Mouse (Mus musculus): ENCODE data around the gene Lgals1. TPM values are rescaled to one million over a fixed set of nuclear protein-coding genes. Genes with fewer than 3 reads are reported as not detected.
"Not testable (repeated sequence)": the region's sequence is repeated elsewhere in the genome, so short reads cannot be mapped to it uniquely, and the experiment has no call there.

Lgals1 gene
- 2,628 and 2,877 TPM in 2 replicates for polyA plus RNA-seq (2014; fragmentation: Nextera tagmentation; extraction: Ambion mirVana)

DNA sequence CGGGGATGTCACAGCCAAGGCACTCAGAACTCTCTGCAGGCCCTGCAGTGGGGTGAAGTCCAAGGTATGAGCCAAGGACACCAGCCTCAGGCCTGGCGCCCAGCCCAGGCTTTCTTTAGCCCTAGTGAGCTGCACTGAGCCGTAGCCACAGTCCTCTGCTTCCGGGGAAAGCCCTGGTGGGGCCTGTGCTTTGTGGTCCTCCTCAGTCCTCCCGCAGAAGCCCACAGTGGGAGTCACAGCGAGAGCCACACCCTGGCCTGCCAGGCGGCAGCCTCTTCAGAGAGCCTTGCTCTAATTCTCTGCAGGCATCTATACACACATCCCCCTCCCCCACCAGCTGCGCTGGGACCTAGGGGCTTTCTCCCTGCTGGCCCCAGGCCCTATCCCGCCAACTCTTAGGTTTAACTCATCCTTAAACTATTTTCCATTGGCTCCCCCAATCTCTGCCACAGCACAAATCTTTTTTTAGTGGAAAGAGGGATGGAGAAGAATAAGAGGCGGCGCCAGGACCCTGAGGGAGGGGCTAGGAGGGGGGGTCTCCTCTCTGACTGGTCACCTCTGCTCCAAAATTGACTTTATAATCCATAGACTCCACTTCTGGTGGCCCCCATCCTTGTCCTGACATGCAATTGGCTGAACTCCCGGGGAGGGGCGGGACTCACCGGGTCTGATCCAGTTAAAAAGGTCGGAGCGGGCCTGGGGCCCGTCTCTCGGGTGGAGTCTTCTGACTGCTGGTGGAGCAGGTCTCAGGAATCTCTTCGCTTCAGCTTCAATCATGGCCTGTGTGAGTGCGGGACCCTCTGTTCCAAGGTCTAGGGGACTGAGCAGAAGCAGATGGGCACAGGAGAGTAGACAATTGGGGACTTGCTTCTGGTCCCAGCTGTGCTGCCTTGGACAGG is at the start of gene Lgals1:
TSS of gene Lgals1 (plus strand) at position 705 of the 899 bp plus-strand sequence.
- H3K27ac ChIP-seq (replicated peaks; ENCODE audit: low read depth, low read length) = peak within 1 kb of the TSS; percentile 91
- WGBS = 2% methylated on average over 18 of the region's 20 CpGs
- no peaks in the 10 kb centered on the region for H3K27me3 ChIP-seq (replicated peaks; ENCODE audit: control insufficient read depth, insufficient read depth, low read length)
- ATAC-seq (ENCODE audit: low read depth) (peak; percentile 84), DNase-seq (ENCODE audit: low spot score) (peak; percentile 98)
- H3K4me2 ChIP-seq (ENCODE audit: low read depth, low read length) = peak within 1 kb of the TSS; percentile 94
- H3K36me3 ChIP-seq (ENCODE audit: control insufficient read depth, insufficient read depth, low read length) = peaks cover 23% of the 10 kb centered on the region
- peaks cover 29% of the 10 kb centered on the region for H3K4me1 ChIP-seq (ENCODE audit: control insufficient read depth, insufficient read depth, low read length)
- H3K9me3 ChIP-seq (ENCODE audit: control insufficient read depth, low read length) = no peaks in the 10 kb centered on the region
- peak within 1 kb of the TSS; percentile 66 for H3K9ac ChIP-seq (ENCODE audit: low read depth, low read length)
- peak within 1 kb of the TSS; percentile 45 for H3K4me3 ChIP-seq (ENCODE audit: low read depth, low read length)

DNA sequence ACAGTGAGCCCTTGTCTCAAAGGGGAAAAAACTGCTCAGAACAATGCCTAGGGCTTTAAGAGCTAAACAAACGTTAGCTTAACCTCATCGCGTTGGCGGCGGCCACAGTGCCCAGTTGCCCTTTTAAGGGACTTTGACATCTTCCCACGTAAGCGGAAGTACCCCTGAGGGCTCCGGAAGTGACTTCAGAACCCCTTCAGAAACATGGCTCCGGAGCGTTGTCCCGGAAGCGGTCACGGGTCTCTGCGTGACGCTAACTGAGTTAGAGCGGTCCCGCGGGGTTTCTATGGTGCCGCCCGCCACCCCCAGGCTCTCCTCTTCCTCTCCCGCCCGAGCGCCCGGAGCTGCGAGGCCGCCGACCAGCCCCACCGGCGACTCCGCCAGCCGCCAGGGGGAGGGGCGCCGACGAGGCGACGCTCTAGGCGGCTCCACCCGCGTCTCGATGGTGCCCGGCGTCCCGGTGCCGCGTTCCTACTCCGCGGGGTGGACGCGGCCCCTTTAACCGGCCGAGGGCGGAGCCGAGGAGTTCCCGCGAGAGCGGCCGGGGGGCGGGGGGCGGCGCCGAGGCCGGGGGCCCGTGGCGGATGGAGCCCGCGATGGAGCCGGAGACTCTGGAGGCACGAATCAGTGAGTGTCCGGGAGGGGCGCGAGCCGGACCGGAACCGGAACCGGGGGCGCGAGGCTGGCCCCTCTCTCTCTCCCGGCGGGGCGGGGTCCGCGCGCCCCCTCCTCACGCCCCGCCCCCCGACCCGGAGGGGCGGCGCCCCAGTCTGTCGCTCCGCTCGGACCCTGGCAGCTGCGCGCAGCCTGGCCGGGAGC is 49.3 kb upstream of the Lgals1 start, which contains the start of gene Gga1:
TSS of gene Gga1 (plus strand) at position 200 of the 819 bp plus-strand sequence.
- Histone ChIP-seq H3K4me3 (ENCODE audit: low read depth, low read length) (peak within 1 kb of the TSS; percentile 77), H3K27ac (replicated peaks; ENCODE audit: low read depth, low read length) (peak within 1 kb of the TSS; percentile 100), H3K9ac (ENCODE audit: low read depth, low read length) (peak within 1 kb of the TSS; percentile 95), H3K27me3 (replicated peaks; ENCODE audit: control insufficient read depth, insufficient read depth, low read length) (no peaks in the 10 kb centered on the region), H3K4me1 (ENCODE audit: control insufficient read depth, insufficient read depth, low read length) (peaks cover 13% of the 10 kb centered on the region), H3K4me2 (ENCODE audit: low read depth, low read length) (peak within 1 kb of the TSS; percentile 91), H3K9me3 (ENCODE audit: control insufficient read depth, low read length) (no peaks in the 10 kb centered on the region), H3K36me3 (ENCODE audit: control insufficient read depth, insufficient read depth, low read length) (peaks cover 17% of the 10 kb centered on the region)
- ATAC-seq (ENCODE audit: low read depth) = peak; percentile 89
- peak; percentile 99 for DNase-seq (ENCODE audit: low spot score)
- 0% methylated on average over 24 of the region's 95 CpGs for WGBS

DNA sequence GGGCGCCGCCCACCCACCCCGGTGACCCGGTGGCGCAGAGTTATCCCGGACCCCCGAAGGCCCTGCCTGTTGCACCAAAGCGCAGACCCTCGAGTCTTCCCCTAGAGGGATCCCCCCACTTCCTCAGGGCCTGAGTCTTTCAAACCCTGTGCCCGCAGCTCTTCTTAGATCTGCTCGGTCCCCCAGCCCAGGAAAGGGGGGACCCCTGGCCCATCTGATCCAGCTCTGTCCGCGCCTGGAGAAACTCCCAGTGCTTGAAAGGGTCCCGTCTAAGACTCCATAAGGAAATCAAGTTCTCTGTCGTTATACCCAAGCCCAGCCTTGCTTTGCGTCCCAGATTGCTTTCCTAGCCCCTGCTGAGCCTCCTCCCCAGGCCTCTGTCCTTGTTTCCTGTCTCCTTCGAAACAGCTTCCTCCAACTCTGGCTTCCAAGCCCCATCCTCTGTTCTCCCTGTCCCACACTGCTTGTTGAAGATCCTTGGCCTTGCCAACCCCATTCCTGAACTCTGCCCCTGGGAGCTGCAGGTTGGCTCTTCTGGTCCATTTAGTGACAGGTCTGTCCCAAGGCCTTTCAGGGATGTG is 48.6 kb upstream of the Lgals1 start:
- Histone ChIP-seq H3K9ac (ENCODE audit: low read depth, low read length) (peak overlapping the region; percentile 95), H3K27ac (replicated peaks; ENCODE audit: low read depth, low read length) (peak overlapping the region; percentile 100), H3K36me3 (ENCODE audit: control insufficient read depth, insufficient read depth, low read length) (peaks cover 23% of the 10 kb centered on the region), H3K4me1 (ENCODE audit: control insufficient read depth, insufficient read depth, low read length) (peaks cover 13% of the 10 kb centered on the region), H3K27me3 (replicated peaks; ENCODE audit: control insufficient read depth, insufficient read depth, low read length) (no peaks in the 10 kb centered on the region), H3K4me3 (ENCODE audit: low read depth, low read length) (peak overlapping the region; percentile 77), H3K4me2 (ENCODE audit: low read depth, low read length) (peak overlapping the region; percentile 91), H3K9me3 (ENCODE audit: control insufficient read depth, low read length) (no peaks in the 10 kb centered on the region)
- ATAC-seq (ENCODE audit: low read depth) = no peak; the same call in 1 of the 2 replicates
- WGBS = 0% methylated on average over 10 of the region's 17 CpGs
- no peak for DNase-seq (ENCODE audit: low spot score)

DNA sequence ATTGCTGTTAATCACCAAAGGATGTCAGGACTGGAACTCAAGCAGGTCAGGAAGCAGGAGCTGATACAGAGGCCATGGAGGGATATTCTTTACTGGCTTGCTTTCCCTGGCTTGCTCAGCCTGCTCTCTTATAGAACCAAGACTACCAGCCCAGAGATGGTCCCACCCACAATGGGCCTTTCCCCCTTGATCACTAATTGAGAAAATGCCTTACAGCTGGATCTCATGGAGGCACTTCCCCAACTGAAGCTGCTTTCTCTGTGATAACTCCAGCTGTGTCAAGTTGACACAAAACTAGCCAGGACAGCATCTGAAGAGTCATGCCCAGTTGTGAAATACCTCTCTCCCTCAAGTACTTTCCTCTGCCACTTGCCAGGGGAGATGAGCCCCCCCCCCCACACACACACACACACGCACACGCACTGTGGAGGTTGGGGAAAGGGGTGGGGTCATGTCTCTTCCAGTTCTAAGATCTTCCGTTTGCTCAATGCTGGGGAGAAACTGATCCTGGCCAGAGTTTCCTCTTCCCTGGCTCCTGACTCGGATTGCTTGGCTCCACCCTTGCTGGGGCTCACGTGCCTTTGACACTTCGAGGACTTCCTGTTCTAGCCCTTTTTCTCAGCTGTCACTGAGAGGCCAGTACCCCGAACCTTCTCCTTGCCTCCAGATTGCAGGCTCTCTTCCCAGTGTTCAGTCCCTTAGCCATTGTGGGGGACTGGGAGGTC is 47.6 kb upstream of the Lgals1 start:
- H3K4me3 ChIP-seq (ENCODE audit: low read depth, low read length); ATAC-seq (ENCODE audit: low read depth); H3K27me3 ChIP-seq (replicated peaks; ENCODE audit: control insufficient read depth, insufficient read depth, low read length); H3K9me3 ChIP-seq (ENCODE audit: control insufficient read depth, low read length): not testable (repeated sequence)
- Histone ChIP-seq H3K4me1 (ENCODE audit: control insufficient read depth, insufficient read depth, low read length) (peaks cover 13% of the 10 kb centered on the region), H3K4me2 (ENCODE audit: low read depth, low read length) (peak overlapping the region; percentile 91), H3K36me3 (ENCODE audit: control insufficient read depth, insufficient read depth, low read length) (peaks cover 34% of the 10 kb centered on the region), H3K27ac (replicated peaks; ENCODE audit: low read depth, low read length) (peak overlapping the region; percentile 73), H3K9ac (ENCODE audit: low read depth, low read length) (0 out of 2 replicates have a peak overlapping the region, but pooled peaks have one; percentile 21)
- peak; percentile 53 for DNase-seq (ENCODE audit: low spot score)
- WGBS = 17% methylated on average over 7 of the region's 7 CpGs

DNA sequence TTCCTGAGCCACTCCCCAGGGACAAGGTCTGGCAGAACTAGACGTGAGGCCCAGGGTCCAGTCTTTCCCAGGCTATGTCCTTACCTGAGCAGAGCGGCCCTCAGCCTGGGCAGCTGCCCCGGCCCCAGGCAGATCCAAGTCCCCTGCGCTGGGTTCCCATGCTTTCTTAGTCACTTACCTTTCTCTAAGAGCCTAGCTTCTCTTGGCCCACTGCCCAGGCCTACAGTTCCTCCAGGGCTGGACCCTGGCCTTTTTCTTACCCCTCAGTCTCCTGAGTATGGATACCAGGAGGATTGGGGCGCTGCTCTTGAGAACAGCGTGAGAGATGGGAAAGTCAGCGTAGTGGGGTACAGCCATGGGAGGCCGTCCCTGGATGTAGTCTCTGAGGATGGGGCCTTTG is 46.1 kb upstream of the Lgals1 start:
- peak overlapping the region; percentile 20; the same call in 1 of the 2 replicates for H3K9ac ChIP-seq (ENCODE audit: low read depth, low read length)
- no peak for ATAC-seq (ENCODE audit: low read depth)
- 94% methylated on average over 8 of the region's 8 CpGs for WGBS
- no peak overlapping the region for H3K27ac ChIP-seq (replicated peaks; ENCODE audit: low read depth, low read length)
- H3K9me3 ChIP-seq (ENCODE audit: control insufficient read depth, low read length) = no peaks in the 10 kb centered on the region
- H3K36me3 ChIP-seq (ENCODE audit: control insufficient read depth, insufficient read depth, low read length) = peaks cover 47% of the 10 kb centered on the region
- no peaks in the 10 kb centered on the region for H3K27me3 ChIP-seq (replicated peaks; ENCODE audit: control insufficient read depth, insufficient read depth, low read length)
- no peak for DNase-seq (ENCODE audit: low spot score)
- H3K4me3 ChIP-seq (ENCODE audit: low read depth, low read length) = no peak overlapping the region
- peaks cover 13% of the 10 kb centered on the region for H3K4me1 ChIP-seq (ENCODE audit: control insufficient read depth, insufficient read depth, low read length)
- H3K4me2 ChIP-seq (ENCODE audit: low read depth, low read length) = no peak overlapping the region

DNA sequence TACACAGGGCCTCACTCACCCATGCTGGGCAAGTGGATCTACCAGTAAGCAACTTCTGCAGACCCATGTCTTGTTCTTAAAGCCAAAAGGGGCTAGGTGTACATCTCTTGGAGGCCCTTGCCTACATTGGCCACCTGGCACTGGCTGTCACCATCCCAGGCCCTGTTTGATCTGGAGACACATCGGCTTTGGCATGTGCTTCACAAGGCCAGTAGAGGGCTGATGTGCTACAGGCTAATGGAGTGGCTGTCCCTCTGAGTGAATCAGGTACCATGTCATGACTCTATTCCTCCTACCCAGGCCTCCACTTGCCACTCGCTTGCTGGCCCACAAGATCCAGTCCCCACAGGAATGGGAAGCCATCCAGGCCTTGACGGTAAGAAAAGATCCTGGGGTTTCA is 44.7 kb upstream of the Lgals1 start:
- Histone ChIP-seq H3K4me1 (ENCODE audit: control insufficient read depth, insufficient read depth, low read length) (peaks cover 13% of the 10 kb centered on the region), H3K9ac (ENCODE audit: low read depth, low read length) (no peak overlapping the region), H3K27ac (replicated peaks; ENCODE audit: low read depth, low read length) (no peak overlapping the region), H3K4me2 (ENCODE audit: low read depth, low read length) (no peak overlapping the region), H3K27me3 (replicated peaks; ENCODE audit: control insufficient read depth, insufficient read depth, low read length) (no peaks in the 10 kb centered on the region), H3K36me3 (ENCODE audit: control insufficient read depth, insufficient read depth, low read length) (peaks cover 60% of the 10 kb centered on the region), H3K9me3 (ENCODE audit: control insufficient read depth, low read length) (no peaks in the 10 kb centered on the region), H3K4me3 (ENCODE audit: low read depth, low read length) (no peak overlapping the region)
- WGBS = 85% methylated on average over 3 of the region's 3 CpGs
- DNase-seq (ENCODE audit: low spot score) (no peak), ATAC-seq (ENCODE audit: low read depth) (no peak)

DNA sequence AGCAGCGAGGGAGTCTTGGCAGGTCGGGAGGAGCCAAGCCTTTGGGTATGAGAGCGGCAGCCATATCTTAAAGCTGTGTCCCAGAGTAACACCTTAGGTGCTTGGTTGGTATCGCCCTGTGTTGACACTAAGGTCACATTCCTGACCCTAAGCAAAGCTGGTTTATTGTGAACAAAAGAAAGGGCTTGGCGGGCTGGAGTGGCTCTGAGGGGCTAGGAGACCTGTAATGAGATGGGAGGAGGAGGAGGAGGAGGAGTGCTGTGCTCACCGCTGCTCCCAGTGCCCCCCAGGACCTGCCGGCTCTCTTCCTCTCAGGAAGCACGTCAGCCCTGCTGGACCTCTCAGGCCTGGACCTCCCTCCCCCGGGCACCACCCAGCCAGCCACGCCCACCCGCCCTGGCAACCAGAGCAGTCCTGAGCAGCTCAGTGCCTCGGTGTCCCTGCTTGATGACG is 37.1 kb upstream of the Lgals1 start:
- no peak overlapping the region for H3K4me2 ChIP-seq (ENCODE audit: low read depth, low read length)
- peaks cover 90% of the 10 kb centered on the region for H3K36me3 ChIP-seq (ENCODE audit: control insufficient read depth, insufficient read depth, low read length)
- H3K4me3 ChIP-seq (ENCODE audit: low read depth, low read length) = no peak overlapping the region
- 41% methylated on average over 10 of the region's 13 CpGs for WGBS
- 0 out of 2 replicates have a peak, but pooled peaks cover 4% of the 10 kb centered on the region for H3K4me1 ChIP-seq (ENCODE audit: control insufficient read depth, insufficient read depth, low read length)
- H3K27ac ChIP-seq (replicated peaks; ENCODE audit: low read depth, low read length) = no peak overlapping the region
- H3K9ac ChIP-seq (ENCODE audit: low read depth, low read length) = no peak overlapping the region
- H3K27me3 ChIP-seq (replicated peaks; ENCODE audit: control insufficient read depth, insufficient read depth, low read length) = no peaks in the 10 kb centered on the region
- ATAC-seq (ENCODE audit: low read depth) (no peak), DNase-seq (ENCODE audit: low spot score) (no peak)
- H3K9me3 ChIP-seq (ENCODE audit: control insufficient read depth, low read length) = no peaks in the 10 kb centered on the region
